Mouse (Mus musculus): ENCODE data around the gene Smtnl1. TPM values are rescaled to one million over a fixed set of nuclear protein-coding genes. Genes with fewer than 3 reads are reported as not detected.

The Smtnl1 gene
- total RNA-seq, 1 experiment, result 4.9 TPM

- H3K27ac ChIP-seq (ENCODE audit: insufficient read depth, low read depth, low read length, poor library complexity, severe bottlenecking), result no peak overlapping the region
- peaks cover 18 to 19% of the 10 kb centered on the region in 2 experiments; a peak in 3 of 4 replicates for H3K4me1 ChIP-seq (ENCODE audit: control insufficient read depth in 2 of 2, insufficient read depth in 2 of 2, low read length in 2 of 2, poor library complexity in 1 of 2)
- in situ Hi-C loops (cut with MboI; ENCODE audit: low sequenced_read_pairs in 2 of 2, unreplicated experiment in 2 of 2), result no loop called here
These were observed 17.7 kb upstream of the Smtnl1 start for GRCm38 (mm10) chr2:84840016-84840747.

DNA sequence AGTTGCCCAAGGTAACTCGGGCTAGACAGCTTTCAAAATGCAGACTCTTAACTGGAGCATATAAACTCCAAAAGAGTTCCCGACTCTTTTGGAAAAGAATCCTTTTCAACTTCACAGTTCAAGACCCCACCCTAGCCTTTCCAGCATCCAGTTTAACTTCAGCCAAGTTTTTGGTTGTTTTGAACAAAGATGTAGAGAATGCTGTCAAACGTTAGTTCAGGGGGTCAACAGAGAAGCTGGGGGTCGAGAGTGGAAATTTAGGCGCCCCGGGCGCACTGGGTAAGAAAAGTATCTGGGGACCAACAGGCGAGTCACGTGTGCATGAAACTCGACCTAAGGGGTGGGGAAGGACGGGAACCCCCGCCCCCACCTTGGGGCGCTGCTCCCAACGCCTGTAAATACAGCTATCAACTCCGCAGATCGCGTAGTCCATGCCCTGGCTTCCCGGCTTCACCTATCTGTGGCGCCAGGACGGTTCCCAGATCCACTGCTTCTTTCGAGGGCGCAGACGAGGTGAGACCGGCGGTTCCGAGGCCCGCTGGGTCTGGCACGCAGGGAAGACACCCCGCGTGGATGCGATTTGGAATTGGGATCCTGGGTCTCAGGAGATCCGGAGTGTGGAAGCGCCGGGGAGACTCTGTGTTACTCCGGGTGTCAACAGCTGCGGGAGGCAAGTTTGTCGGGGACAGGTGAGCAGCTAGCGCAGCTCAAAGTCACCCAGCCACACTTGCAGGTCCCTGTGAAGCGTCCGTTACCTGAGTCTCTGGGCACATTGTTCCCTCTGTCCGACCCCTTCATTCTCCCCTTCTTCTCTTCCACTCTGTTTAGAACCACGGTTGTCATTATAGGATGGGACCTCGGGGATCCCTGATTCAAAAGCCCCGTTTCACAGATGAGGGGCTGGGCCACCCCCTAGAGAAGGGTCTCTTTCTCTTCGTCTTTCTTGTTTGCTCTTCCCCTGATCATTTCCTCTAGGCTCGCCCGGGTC, 16.8 kb upstream of the Smtnl1 start:
- no peak for TF ChIP-seq ZNF384 (IDR thresholded peaks at IDR 0.05; ENCODE audit: low read depth, low read length)
- TF ChIP-seq HCFC1 (IDR thresholded peaks at IDR 0.05; ENCODE audit: borderline replicate concordance, insufficient read depth, low read length), result no peak
- no peak for TF ChIP-seq ZC3H11A (IDR thresholded peaks at IDR 0.05; ENCODE audit: borderline replicate concordance, low read depth, low read length)
- no peak for TF ChIP-seq MAFK (IDR thresholded peaks at IDR 0.05; ENCODE audit: insufficient read depth, low read depth, low read length)
- TF ChIP-seq CHD2 (IDR thresholded peaks at IDR 0.05; ENCODE audit: low read depth, low read length), result no peak
- no peak overlapping the region for H3K27ac ChIP-seq (ENCODE audit: insufficient read depth, low read depth, low read length, poor library complexity, severe bottlenecking)
- peaks cover 18 to 19% of the 10 kb centered on the region in 2 experiments; a peak in 3 of 4 replicates for H3K4me1 ChIP-seq (ENCODE audit: control insufficient read depth in 2 of 2, insufficient read depth in 2 of 2, low read length in 2 of 2, poor library complexity in 1 of 2)
- H3K36me3 ChIP-seq (ENCODE audit: control insufficient read depth, insufficient read depth, low read length, poor library complexity, severe bottlenecking), result no peaks in the 10 kb centered on the region
- H3K4me3 ChIP-seq (ENCODE audit: insufficient read depth in 1 of 2, low read depth in 1 of 2, low read length in 2 of 2, poor library complexity in 1 of 2, severe bottlenecking in 1 of 2), result peak overlapping the region; percentile 78 to 87
- no peak for DNase-seq (ENCODE audit: low read depth, low spot score)
- in situ Hi-C loops (cut with MboI; ENCODE audit: low sequenced_read_pairs in 2 of 2, unreplicated experiment in 2 of 2), result no loop called here
- H3K9ac ChIP-seq (ENCODE audit: insufficient read depth, low read depth, low read length, poor library complexity, severe bottlenecking), result peak overlapping the region; percentile 81
- no peaks in the 10 kb centered on the region for H3K9me3 ChIP-seq (ENCODE audit: control insufficient read depth, insufficient read depth, low read depth, low read length)

More at GRCm38 (mm10) chr2:84840016-84840747, 17.7 kb upstream of the Smtnl1 start:
- Histone ChIP-seq H3K4me3 (ENCODE audit: insufficient read depth in 1 of 2, low read depth in 1 of 2, low read length in 2 of 2, poor library complexity in 1 of 2, severe bottlenecking in 1 of 2) (peak overlapping the region; percentile 78 to 87), H3K9ac (ENCODE audit: insufficient read depth, low read depth, low read length, poor library complexity, severe bottlenecking) (peak overlapping the region; percentile 81), H3K9me3 (ENCODE audit: control insufficient read depth, insufficient read depth, low read depth, low read length) (no peaks in the 10 kb centered on the region), H3K36me3 (ENCODE audit: control insufficient read depth, insufficient read depth, low read length, poor library complexity, severe bottlenecking) (no peaks in the 10 kb centered on the region)
- no peak for TF ChIP-seq CHD2 (IDR thresholded peaks at IDR 0.05; ENCODE audit: low read depth, low read length)
- TF ChIP-seq HCFC1 (IDR thresholded peaks at IDR 0.05; ENCODE audit: borderline replicate concordance, insufficient read depth, low read length), result no peak
- no peak for TF ChIP-seq ZC3H11A (IDR thresholded peaks at IDR 0.05; ENCODE audit: borderline replicate concordance, low read depth, low read length)
- TF ChIP-seq ZNF384 (IDR thresholded peaks at IDR 0.05; ENCODE audit: low read depth, low read length), result no peak
- TF ChIP-seq MAFK (IDR thresholded peaks at IDR 0.05; ENCODE audit: insufficient read depth, low read depth, low read length), result no peak
- no peak for DNase-seq (ENCODE audit: low read depth, low spot score)

DNA sequence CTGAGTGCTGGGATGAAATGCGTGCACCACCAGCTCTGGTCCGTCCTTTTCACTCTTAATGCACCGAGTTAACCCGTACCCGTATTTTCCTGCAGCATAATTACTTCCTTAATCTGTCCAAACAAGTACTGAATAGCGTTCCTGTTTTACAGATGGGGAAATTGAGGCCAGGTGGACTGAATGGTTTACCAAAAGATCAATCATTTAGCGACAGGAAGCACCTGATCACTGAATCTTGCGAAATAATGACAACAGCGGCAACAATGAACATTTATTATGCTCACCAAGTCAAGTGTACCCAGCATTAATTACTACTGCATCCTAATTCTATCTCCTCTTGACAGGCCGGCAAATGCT, 16.1 kb upstream of the Smtnl1 start, which contains the start of gene Slc43a1:
Slc43a1 (plus strand) TSS at position 258 of the 357 bp plus-strand sequence.
- in situ Hi-C loops (cut with MboI; ENCODE audit: low sequenced_read_pairs in 2 of 2, unreplicated experiment in 2 of 2), result no loop called here
- Histone ChIP-seq H3K9me3 (ENCODE audit: control insufficient read depth, insufficient read depth, low read depth, low read length) (no peaks in the 10 kb centered on the region), H3K4me3 (ENCODE audit: insufficient read depth in 1 of 2, low read depth in 1 of 2, low read length in 2 of 2, poor library complexity in 1 of 2, severe bottlenecking in 1 of 2) (peak within 1 kb of the TSS; percentile 78 to 87), H3K36me3 (ENCODE audit: control insufficient read depth, insufficient read depth, low read length, poor library complexity, severe bottlenecking) (no peaks in the 10 kb centered on the region), H3K9ac (ENCODE audit: insufficient read depth, low read depth, low read length, poor library complexity, severe bottlenecking) (peak within 1 kb of the TSS; percentile 81), H3K27ac (ENCODE audit: insufficient read depth, low read depth, low read length, poor library complexity, severe bottlenecking) (no peak within 1 kb of the TSS), H3K4me1 (ENCODE audit: control insufficient read depth in 2 of 2, insufficient read depth in 2 of 2, low read length in 2 of 2, poor library complexity in 1 of 2) (peaks cover 18 to 19% of the 10 kb centered on the region in 2 experiments; a peak in 3 of 4 replicates)
- DNase-seq (ENCODE audit: low read depth, low spot score), result no peak
- TF ChIP-seq CHD2 (IDR thresholded peaks at IDR 0.05; ENCODE audit: low read depth, low read length), result no peak
- no peak for TF ChIP-seq MAFK (IDR thresholded peaks at IDR 0.05; ENCODE audit: insufficient read depth, low read depth, low read length)

GRCm38 (mm10) chr2:84837817-84838592, 15.6 kb upstream of the Smtnl1 start:
- Histone ChIP-seq H3K4me1 (ENCODE audit: control insufficient read depth in 2 of 2, insufficient read depth in 2 of 2, low read length in 2 of 2, poor library complexity in 1 of 2) (peaks cover 18 to 19% of the 10 kb centered on the region in 2 experiments; a peak in 3 of 4 replicates), H3K9ac (ENCODE audit: insufficient read depth, low read depth, low read length, poor library complexity, severe bottlenecking) (no peak overlapping the region), H3K27ac (ENCODE audit: insufficient read depth, low read depth, low read length, poor library complexity, severe bottlenecking) (no peak overlapping the region), H3K9me3 (ENCODE audit: control insufficient read depth, insufficient read depth, low read depth, low read length) (no peaks in the 10 kb centered on the region), H3K4me3 (ENCODE audit: insufficient read depth in 1 of 2, low read depth in 1 of 2, low read length in 2 of 2, poor library complexity in 1 of 2, severe bottlenecking in 1 of 2) (no peak overlapping the region), H3K36me3 (ENCODE audit: control insufficient read depth, insufficient read depth, low read length, poor library complexity, severe bottlenecking) (no peaks in the 10 kb centered on the region)
- TF ChIP-seq ZC3H11A (IDR thresholded peaks at IDR 0.05; ENCODE audit: borderline replicate concordance, low read depth, low read length) (no peak), ZNF384 (IDR thresholded peaks at IDR 0.05; ENCODE audit: low read depth, low read length) (peak; percentile 96), CHD2 (IDR thresholded peaks at IDR 0.05; ENCODE audit: low read depth, low read length) (peak; percentile 59; the same call in 1 of the 2 replicates), MAFK (IDR thresholded peaks at IDR 0.05; ENCODE audit: insufficient read depth, low read depth, low read length) (peak; percentile 80)
- in situ Hi-C loops (cut with MboI; ENCODE audit: low sequenced_read_pairs in 2 of 2, unreplicated experiment in 2 of 2), result no loop called here
- DNase-seq (ENCODE audit: low read depth, low spot score), result peak; percentile 79

All from ES-E14 (cell line).